Mouse (Mus musculus): ENCODE data around the gene Spdye4c.

- TF ChIP-seq CTCF (IDR thresholded peaks at IDR 0.05; ENCODE audit: low read depth) (no peak), EP300 (IDR thresholded peaks at IDR 0.05; ENCODE audit: low read depth) (no peak)
Observed at GRCm38 (mm10) chr2:128565904-128566303, 25.1 kb upstream of the Spdye4c start.
